Mouse (Mus musculus) thymus, adult 2 months (tissue): ENCODE data around the gene Gclc. TPM values are rescaled to one million over a fixed set of nuclear protein-coding genes. Genes with fewer than 3 reads are reported as not detected.

ENCODE experiments used
- DNase-seq: peaks from one replicate; pipeline ENCODE4 v3.0.0; 2021
- H3K27ac ChIP-seq: fragments of 200-500 bp; 2 replicates; pipeline ENCODE4 v1.5.1; 2012; ENCODE audit warnings: low read length, control low read depth; ENCODE audit not compliant: control insufficient read depth, insufficient read depth
- H3K27me3 ChIP-seq: fragments of 200-500 bp; 2 replicates; pipeline ENCODE4 v1.6.1; 2012; ENCODE audit warnings: mild to moderate bottlenecking, low read length, moderate library complexity, mixed read lengths; ENCODE audit not compliant: control insufficient read depth, insufficient read depth
- H3K36me3 ChIP-seq: fragments of 200-500 bp; 2 replicates; pipeline ENCODE4 v1.6.1; 2012; ENCODE audit warnings: mild to moderate bottlenecking, low read length, moderate library complexity; ENCODE audit not compliant: control insufficient read depth, insufficient read depth
- H3K4me1 ChIP-seq: fragments of 200-500 bp; replicated peaks from 2 replicates; pipeline ENCODE4 v1.6.1; 2012; ENCODE audit warnings: low read length; ENCODE audit not compliant: control insufficient read depth, insufficient read depth
- H3K4me3 ChIP-seq: fragments of 200-500 bp; 2 replicates; pipeline ENCODE4 v1.5.1; 2012; ENCODE audit warnings: mild to moderate bottlenecking, low read length, control low read depth, moderate library complexity; ENCODE audit not compliant: control insufficient read depth, insufficient read depth
- CTCF ChIP-seq: fragments of 200-500 bp; IDR thresholded peaks from 2 replicates; pipeline ENCODE4 v1.5.1; 2012; ENCODE audit warnings: mild to moderate bottlenecking, control low read depth, low read length, moderate library complexity, borderline replicate concordance; ENCODE audit not compliant: control insufficient read depth, poor library complexity, insufficient read depth; ENCODE audit errors: extremely low read depth
- POLR2A ChIP-seq: fragments of 200-500 bp; IDR thresholded peaks from 2 replicates; pipeline ENCODE4 v1.6.1; 2012; ENCODE audit warnings: mild to moderate bottlenecking, low read length, control low read depth, moderate library complexity; ENCODE audit not compliant: control insufficient read depth, poor library complexity, insufficient read depth; ENCODE audit errors: extremely low read depth
- WGBS: fragments of 180-500 bp; shearing (Covaris S2); methylation state at CpG from one replicate; pipeline ENCODE4 v1.1.7; 2018; 5-methylcytosine and 5-hydroxymethylcytosine counted together
- polyA plus RNA-seq: library from polyadenylated mRNA; depleted of rRNA; stranded (reverse); fragments of >200 nt; gene quantifications from 2 replicates; pipeline ENCODE4 v1.2.3, GENCODE M21; 2012

The Gclc gene
- polyA plus RNA-seq, 1 experiment: 24.7 TPM

DNA sequence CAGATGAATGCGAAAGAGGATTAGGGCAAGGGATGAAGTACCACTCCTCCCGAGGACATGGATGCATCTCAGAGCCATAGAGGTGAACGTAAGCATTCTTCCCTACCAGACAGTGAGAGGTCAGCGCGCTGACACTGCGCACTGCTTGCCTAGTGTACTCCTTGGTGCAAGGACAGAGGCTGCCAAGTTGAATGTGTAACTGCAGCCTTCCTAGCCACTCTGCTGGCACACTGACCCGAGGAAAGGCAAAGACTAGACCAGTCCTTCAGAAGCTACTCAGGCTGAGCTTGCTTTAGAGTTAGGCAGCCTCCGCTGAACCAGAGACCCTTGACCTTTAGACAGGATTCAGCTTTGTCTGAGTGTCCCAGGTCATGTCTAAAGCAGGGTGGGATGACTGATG is 11.9 kb downstream of the Gclc start:
- Histone ChIP-seq H3K36me3 (no peaks in the 10 kb centered on the region), H3K4me3 (no peak overlapping the region), H3K27ac (no peak overlapping the region), H3K4me1 (0 out of 2 replicates have a peak, but pooled peaks cover 4% of the 10 kb centered on the region), H3K27me3 (no peaks in the 10 kb centered on the region)
- DNase-seq: no peak
- WGBS: 94% methylated on average over 8 of the region's 8 CpGs
- TF ChIP-seq CTCF (no peak), POLR2A (no peak)

DNA sequence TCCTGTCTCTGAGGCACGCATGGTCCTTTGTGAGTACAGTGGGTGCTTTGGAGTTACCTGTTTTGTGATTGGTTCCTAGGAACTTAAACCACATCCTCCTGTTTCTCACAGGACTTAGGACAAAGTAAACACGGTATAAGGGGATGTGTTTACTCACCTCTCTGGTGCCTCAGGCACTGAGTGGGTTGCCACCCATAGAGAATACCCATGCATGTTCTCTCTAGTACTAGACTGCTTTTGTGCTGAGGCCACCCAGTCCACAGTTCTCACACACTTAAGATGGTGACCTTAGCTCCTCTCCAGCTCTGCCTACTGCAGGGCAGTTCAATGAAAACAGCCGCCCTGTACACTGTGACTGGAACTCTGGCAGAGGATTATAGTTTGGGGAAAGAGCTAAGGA is 12.4 kb downstream of the Gclc start:
- H3K4me1 ChIP-seq: 0 out of 2 replicates have a peak, but pooled peaks cover 4% of the 10 kb centered on the region
- no peaks in the 10 kb centered on the region for H3K27me3 ChIP-seq
- no peaks in the 10 kb centered on the region for H3K36me3 ChIP-seq
- TF ChIP-seq POLR2A (no peak), CTCF (no peak)
- no peak for DNase-seq
- WGBS: 56% methylated on average over 3 of the region's 3 CpGs
- no peak overlapping the region for H3K4me3 ChIP-seq
- H3K27ac ChIP-seq: no peak overlapping the region

GRCm38 (mm10) chr9:77770909-77771308 is 16.6 kb downstream of the Gclc start:
- TF ChIP-seq CTCF (no peak), POLR2A (no peak)
- Histone ChIP-seq H3K27ac (no peak overlapping the region), H3K36me3 (no peaks in the 10 kb centered on the region), H3K4me3 (no peak overlapping the region), H3K4me1 (0 out of 2 replicates have a peak, but pooled peaks cover 4% of the 10 kb centered on the region), H3K27me3 (no peaks in the 10 kb centered on the region)
- 93% methylated on average over 6 of the region's 6 CpGs for WGBS
- no peak for DNase-seq

GRCm38 (mm10) chr9:77771330-77771729 is 17.0 kb downstream of the Gclc start:
- H3K27ac ChIP-seq: no peak overlapping the region
- H3K4me1 ChIP-seq: 0 out of 2 replicates have a peak, but pooled peaks cover 2% of the 10 kb centered on the region
- WGBS: 96% methylated on average over 5 of the region's 5 CpGs
- DNase-seq: no peak
- H3K36me3 ChIP-seq: 0 out of 2 replicates have a peak, but pooled peaks cover 3% of the 10 kb centered on the region
- no peak for TF ChIP-seq POLR2A
- TF ChIP-seq CTCF: no peak
- no peak overlapping the region for H3K4me3 ChIP-seq
- no peaks in the 10 kb centered on the region for H3K27me3 ChIP-seq

DNA sequence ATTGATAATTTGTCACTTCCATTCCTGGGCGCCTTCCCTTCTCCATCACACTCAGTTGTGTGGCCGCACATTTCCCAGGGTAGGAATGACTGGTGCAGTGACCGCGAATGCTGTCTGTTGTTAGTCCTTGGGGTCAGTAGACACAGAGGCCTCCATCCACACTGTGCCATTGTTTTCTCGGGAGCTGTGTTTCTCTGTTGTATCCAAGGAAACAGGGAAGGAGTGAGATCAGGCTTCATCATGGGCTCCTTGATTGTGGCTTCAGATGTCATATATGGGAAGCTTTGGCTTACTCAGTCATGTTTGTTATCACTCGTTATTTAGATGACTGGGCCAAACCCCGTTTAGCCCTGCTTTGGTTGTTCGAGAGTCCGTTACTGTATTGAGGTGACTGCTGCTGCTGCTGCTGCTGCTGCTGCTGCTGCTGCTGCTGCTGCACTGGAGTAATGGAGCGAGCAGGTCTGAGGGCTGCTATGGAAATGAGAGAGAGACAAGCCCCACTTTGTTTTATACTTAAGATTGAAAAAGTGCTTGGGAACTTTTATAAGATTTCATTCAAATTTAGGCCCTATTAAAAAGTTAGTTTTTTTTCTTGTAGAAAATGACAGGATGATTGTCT is 17.5 kb downstream of the Gclc start:
- 0 out of 2 replicates have a peak, but pooled peaks cover 7% of the 10 kb centered on the region for H3K36me3 ChIP-seq

GRCm38 (mm10) chr9:77776720-77777515 is 22.6 kb downstream of the Gclc start:
- Histone ChIP-seq H3K4me1 (no peaks in the 10 kb centered on the region), H3K4me3 (no peak overlapping the region), H3K27ac (no peak overlapping the region), H3K36me3 (peaks cover 14% of the 10 kb centered on the region), H3K27me3 (no peaks in the 10 kb centered on the region)
- no peak for DNase-seq
- TF ChIP-seq POLR2A (no peak), CTCF (no peak)
- 92% methylated on average over 7 of the region's 7 CpGs for WGBS

More for the DNA sequence above, 17.5 kb downstream of the Gclc start:
- DNase-seq: no peak
- TF ChIP-seq POLR2A (no peak), CTCF (no peak)
- Histone ChIP-seq H3K27ac (no peak overlapping the region), H3K4me3 (no peak overlapping the region), H3K27me3 (no peaks in the 10 kb centered on the region), H3K4me1 (no peaks in the 10 kb centered on the region)
- 95% methylated on average over 10 of the region's 10 CpGs for WGBS
